Mouse (Mus musculus) Muller cell, postnatal 12 days (primary cell): ENCODE results near the gene Phc3.

Experiments
- DNase-seq: peaks from one replicate; pipeline ENCODE4 v3.0.0-alpha.2; 2015; ENCODE audit errors: inconsistent ontology term

Gene Phc3

GRCm38 (mm10) chr3:30969104-30969581 lies at the start of gene Phc3:
TSS of gene Phc3 (minus strand) at chr3:30969415.
- peak; percentile 96 for DNase-seq

DNA sequence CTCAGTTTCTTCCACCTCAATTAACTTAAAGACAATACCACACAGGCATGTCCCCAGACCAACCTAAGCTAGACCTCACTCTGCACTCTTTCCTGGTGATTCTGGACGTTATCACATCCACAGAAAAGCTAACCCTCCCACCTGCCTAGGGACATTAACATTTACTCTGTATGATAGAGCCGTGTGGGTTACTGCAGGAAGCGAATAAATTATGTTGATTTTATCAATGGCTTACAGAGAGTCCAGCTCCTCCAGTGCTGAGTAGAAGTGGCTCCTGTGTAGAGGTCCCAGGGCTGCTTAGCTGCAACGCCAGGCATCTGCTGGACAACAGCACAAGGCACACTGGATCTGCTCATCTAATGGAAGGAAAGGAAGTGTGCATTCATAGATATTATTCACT lies 48.4 kb upstream of the Phc3 start:
- no peak for DNase-seq

GRCm38 (mm10) chr3:31016594-31017196 lies 47.5 kb upstream of the Phc3 start:
- peak; percentile 88 for DNase-seq

DNA sequence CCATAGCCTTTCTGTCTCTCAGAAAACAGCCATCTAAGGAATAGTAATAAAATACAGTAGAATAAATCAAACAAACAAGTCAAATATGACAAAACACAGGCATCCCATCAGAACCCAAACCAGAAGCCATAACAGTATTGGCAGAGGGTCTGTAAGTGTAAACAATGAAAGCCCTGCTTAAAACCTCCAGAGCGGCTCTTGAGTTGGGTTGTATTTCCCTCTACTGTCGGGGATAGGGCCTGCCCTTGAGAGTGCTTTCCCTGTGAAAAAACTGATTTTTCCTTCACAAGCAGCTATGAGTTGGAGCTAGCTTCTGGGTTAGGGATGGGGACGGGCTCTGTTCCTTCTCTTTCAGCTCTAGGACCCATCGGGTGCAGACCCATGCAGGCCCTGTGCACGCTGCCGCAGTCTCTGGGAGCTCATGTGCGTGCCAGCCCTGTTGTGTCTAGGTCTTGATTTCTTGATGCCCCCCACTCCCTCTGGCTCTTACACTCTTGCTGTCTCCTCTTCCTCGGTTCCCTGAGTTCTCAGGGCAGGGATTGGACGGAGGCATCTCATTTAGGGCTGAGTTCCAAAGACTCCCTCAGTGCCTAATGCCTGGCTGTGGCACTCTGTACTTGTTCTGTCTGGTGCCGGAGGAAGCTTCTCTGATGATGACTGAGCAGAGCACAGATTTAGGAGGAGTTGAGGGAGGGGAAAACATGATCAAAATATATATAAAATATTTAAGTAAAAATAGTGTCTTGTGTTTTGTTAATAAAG lies 46.6 kb upstream of the Phc3 start:
- DNase-seq: no peak

DNA sequence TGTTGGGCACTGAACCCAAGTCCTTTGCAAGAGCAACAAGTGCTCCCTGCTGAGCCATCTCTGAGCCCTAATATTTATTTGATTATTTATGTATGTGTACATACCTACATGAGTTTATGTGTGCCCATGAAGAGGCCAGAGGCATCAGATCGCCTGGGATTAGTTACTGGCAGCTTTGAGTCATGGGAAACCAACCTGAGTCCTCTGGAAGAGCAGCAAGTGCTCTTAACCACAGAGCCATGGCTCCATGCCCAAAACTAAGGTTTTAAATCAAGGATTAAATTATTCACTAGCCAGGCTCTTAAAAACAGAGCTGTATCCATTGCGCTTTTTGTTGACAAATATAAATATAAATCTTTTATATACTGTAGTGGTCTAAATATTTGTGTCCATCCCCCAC lies 45.2 kb upstream of the Phc3 start:
- DNase-seq: no peak

DNA sequence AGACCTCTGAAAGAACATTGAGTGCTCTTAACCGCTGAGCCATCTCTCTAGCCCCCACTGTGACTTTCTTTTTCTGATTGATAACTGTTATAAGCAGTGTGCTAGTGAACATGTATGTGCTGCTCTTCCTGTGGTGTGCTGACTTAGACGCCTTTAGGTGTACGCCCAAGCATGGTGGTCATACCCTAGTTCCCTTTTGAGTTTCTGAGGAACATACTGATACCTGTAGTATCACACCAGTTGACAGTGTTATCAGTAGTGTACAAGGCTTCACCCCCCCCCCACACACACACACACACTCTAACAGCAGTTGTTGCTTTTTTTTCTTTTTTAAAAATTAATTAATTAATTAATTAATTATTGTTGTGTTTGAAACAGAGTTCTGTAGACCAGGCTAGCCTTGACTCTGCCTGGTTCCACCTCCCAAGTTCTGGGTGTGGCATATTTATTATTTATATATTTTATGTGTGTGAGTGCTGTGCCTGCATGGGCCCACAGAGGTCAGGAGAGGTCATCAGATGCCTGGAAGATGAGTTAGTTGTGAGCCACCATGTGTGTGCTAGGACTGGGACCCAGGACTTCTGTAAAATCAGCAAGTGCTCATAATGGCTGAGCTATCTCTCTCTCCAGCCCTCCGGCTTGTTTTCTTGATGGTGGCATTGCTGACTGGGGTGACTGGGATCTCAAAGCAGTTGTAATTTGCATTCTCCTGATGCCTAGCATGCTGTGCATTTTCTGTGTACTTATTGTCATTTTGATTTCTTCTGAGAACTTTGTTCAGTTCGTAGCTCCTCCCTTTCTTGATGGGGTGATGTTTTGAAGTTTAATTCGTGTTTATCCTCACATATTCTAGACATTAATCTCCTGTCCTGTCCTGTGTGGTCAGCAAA lies 35.4 kb upstream of the Phc3 start:
- no peak for DNase-seq

GRCm38 (mm10) chr3:31001048-31001676 lies 31.9 kb upstream of the Phc3 start:
- DNase-seq: no peak

DNA sequence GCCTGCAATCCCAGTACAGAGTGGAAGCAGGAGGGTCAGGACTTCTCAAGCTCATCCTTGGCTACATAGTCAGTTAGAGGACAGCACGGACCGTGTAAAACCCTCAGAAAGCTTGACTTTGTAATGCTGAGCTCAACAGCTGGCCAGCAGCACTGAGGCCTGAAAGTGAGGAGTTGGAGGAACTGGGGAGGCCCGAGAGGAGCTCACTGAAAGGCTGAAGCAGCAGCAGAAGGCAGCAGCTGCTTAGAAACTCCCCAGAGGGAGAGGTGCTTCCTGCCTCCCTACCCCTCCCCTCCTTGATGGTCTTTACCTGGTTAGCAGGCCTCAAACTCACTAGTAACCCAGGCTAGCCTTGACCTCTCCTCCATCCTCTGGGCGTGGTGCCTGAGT lies 30.8 kb upstream of the Phc3 start:
- no peak for DNase-seq

GRCm38 (mm10) chr3:30999401-31000017 lies 30.3 kb upstream of the Phc3 start:
- DNase-seq: peak; percentile 78

DNA sequence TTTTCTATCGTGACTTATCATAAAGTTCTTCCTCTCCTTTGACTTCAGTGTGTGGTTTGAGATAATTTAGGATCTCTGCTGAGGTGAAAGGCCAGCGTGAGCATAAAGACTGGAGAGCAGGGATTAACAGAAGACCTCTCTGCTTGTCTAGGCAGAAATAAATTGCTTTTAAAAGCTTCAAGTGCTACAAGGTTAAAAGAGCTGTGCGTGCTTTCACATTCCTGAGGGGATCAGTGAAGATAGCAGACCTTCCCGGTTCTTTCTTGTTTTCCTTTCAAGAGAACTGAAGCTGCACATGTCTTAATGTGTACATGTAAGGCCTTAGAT lies 27.4 kb upstream of the Phc3 start:
- DNase-seq: no peak

DNA sequence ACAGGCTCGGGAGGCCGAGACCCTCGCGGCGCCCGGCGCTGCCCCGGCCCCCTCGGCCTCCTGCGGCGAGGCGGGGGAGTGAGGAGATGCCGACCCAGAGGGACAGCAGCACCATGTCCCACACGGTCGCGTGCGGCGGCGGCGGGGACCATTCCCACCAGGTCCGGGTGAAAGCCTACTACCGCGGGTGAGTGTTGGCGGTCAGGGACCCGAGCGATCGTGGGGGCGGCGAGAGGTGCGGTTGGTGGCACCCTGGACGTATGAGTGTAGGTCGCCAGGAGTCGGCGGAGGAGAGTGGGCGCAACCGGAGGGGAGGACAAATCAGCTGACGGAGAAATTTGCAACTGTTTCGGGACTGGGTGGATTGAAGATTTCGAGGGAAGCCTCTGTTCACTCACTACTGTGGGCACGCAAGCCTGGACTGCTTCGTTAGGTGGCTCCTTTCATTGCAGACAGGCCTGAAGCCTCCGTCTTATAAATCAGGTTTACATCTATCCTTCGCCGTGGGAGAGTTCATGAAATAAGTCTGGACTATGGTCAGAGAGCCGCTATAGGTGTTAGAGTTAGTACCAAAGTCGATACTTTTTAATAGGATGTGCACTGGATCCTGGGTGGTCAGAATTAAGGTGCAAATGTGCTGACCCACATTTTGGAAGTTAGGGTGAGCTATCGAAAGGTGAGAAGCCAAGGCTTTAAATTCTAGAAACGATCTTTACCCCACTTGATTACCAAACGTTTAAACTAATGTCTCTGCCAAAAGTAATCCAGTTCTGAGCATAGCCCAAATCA lies 26.9 kb upstream of the Phc3 start:
- DNase-seq: peak; percentile 77

GRCm38 (mm10) chr3:30995283-30995898 lies 26.2 kb upstream of the Phc3 start, which contains the start of gene Prkci:
TSS of gene Prkci (plus strand) at chr3:30995747.
- peak; percentile 98 for DNase-seq

DNA sequence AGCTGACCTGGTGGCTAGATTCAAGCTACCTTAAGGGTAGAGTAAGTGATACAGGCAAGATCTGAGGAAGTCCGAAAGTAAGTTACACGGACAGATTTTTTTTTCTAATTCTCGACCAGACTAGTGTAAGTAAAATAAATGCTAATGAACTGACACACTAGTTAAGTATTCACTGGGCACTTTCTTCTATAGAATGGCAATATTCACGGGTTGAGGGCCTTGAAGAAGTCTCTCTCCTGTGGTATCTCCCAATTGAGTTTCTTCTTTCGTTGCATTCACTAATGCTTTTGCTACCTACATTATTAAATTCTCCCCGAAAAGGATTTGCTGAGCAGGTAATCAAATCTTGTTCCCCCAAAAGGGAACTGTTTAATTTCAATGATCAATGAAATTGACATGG lies 25.6 kb upstream of the Phc3 start:
- DNase-seq: no peak

DNA sequence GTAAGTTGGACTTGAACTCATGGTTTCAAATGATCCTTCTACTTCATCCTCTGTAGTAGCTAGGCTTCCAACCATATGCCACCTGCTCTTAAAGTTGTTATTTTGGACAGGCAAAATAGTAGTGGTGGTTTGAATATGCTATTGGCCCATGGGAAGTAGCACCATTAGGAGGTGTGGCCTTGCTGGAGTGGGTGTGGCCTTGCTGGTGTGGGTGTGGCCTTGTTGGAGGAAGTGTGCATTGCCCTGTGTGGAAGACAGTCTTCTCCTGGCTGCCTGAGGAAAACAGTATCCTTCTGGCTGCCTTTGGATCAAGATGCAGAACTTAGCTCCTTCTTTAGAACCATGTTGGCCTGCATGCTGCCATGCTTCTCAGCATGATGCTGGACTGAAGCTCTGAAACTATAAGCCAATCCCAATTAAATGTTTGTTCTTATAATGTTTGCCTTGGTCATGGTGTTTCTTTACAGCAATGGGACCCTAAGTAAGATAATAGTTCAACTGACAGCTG lies 23.9 kb upstream of the Phc3 start:
- no peak for DNase-seq

- DNase-seq: no peak
Measured at GRCm38 (mm10) chr3:30992161-30992560, 22.9 kb upstream of the Phc3 start.

GRCm38 (mm10) chr3:30987396-30988318 lies 18.4 kb upstream of the Phc3 start:
- DNase-seq: no peak

DNA sequence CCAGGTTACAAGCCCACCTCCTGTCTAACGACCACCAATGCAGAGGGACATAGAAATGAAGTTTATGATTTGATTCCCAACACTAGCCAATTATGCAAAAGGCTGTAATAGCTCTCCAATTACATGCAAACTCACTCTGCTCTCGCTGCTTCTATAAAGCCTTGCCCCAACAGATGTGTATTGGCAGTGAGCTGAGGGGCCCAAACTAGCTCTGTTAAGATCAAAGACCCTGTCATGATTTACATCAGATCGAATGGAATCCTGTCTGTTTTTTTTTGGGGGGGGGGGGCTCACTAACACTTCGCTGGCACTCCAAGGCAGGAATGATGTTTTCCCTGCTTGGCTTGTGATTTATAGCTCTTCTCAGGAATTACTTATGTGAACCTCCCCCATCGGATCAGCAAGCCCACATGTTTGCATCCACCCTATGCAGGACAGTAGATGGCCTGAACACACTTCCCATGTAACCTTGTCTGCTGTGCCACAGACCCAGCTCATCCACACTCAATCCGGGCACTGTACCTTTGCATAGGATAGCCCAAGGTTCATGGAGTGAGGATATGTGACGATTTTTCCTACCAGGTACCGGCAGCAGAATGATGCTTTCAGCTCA lies 13.8 kb upstream of the Phc3 start:
- DNase-seq: no peak

DNA sequence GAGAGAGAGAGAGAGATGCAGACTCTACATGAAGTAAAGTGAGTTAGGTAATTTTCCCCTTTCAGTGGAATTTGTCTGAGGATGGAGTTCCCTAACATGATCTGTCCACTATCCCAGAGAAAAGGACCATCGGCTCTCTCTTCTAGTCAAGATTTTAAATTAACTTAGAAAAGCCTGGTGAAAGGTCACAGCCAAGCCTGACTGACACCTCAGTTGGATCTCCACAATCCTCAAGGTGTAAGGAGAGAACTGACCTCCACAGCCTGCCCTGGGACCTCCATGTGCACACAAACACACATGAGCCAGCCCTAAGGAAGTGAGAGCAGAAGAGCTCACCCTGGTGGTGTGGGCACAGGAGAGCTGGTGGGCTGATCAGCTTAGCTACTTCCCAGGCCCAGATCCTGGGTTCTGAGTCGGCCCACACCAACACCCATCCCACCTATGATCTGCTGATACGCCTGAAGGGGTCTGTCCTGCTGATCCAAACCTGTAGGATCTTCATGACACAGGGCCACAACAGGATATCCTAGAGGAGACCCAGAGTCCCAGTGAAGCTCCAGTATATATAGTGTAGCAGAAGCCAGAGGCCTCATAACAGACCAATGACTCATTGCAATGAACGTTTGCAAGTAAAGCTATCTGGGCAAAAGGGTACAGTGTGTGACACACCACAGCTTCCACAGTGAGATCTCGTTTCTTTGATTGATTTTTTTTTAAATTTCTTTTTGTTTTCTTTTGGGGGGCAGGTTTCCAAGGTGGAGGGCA lies 12.6 kb upstream of the Phc3 start:
- peak; percentile 49 for DNase-seq
